Mouse (Mus musculus) cerebellum, adult 11-12 months (tissue): ENCODE data around the gene Oxsr1.
"Not testable (repeated sequence)": the region's sequence is repeated elsewhere in the genome, so short reads cannot be mapped to it uniquely, and the experiment has no call there.

ENCODE experiments used
- DNase-seq: peaks from one replicate; pipeline ENCODE4 v3.0.0; 2022

Gene Oxsr1

DNA sequence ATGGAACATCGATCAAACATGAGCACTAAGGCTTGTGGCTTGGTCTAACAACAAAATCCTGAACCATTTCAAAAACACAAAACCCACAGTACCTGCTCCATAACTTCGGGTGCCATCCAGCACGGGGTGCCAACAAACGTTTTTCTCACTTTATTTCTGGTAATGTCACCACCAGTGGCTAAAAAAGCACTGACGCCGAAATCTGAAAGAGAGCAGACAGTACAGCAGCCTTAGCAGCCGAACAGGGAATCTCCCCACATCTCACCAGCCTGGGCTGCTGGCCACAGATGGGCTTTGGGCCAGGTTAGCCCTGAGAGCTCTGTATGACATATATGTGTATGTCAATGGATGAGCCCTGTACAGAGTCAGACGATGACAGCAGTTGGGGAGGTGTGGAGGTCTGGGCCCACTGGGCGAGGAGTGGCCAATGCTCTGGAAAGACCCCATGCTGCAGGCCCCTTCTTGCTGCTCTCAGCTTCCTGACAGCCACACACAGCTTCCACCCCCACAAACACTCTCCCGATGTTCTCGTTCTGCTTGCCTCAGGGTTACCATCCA lies 53.6 kb downstream of the Oxsr1 start:
- no peak for DNase-seq

DNA sequence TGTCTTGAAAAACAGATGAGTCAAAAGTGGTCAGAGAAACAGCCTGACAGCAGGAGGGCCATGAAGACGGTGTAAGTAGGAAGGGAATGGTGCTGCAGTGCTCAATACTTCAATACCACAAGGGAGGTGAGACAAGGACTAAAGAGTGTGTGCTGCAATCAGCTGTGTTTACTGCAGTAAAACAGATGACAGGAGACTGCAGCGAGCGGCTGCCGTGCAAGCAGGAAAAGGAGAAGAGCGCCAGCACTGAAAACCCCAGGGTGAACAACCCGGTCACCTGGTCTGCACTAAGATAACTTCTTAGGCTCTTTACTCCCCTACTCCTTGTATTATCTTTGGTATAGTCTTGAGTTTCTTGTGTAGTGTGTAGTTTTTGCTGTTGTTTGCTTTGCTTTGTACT lies 54.1 kb downstream of the Oxsr1 start:
- DNase-seq, result no peak

DNA sequence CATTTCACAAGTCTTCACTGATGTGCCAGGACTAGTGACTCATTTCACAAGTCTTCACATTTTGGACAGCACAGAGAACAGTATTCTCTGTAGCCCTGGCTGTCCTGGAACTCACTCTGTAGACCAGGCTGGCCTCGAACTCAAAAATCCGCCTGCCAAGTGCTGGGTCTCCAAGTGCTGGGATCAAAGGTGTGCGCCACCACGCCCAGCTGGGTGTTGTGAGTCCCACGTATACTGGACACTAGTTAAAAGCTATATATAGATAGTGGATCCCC lies 56.2 kb downstream of the Oxsr1 start:
- not testable (repeated sequence) for DNase-seq

DNA sequence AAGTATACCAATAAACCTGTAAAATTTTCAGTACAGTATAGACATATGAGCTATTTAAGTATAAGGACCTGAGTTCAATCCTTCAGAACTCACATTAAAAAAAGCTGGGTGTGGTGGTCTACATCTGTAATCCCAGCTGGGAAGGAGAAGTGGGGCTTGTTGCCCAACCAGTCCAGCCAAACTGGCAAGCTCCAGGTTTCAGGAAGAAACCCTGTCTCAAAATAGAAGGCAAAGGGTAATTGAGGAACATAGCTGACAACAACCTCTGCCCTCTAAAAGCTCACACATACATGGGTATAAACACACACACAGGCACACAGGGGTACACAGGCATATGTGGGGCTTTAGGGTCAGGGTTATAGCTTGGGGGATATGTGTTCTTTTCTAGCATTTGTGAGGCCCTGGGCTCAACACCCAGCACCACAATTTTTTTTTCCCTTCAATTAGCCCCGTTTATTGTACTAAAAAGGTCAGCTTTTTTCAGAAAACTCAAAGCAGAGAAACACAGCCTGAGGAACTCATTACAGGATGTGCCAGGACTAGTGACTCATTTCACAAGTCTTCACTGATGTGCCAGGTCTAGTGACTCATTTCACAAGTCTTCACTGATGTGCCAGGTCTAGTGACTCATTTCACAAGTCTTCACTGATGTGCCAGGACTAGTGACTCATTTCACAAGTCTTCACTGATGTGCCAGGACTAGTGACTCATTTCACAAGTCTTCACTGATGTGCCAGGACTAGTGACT lies 56.7 kb downstream of the Oxsr1 start:
- DNase-seq, result not testable (repeated sequence)

DNA sequence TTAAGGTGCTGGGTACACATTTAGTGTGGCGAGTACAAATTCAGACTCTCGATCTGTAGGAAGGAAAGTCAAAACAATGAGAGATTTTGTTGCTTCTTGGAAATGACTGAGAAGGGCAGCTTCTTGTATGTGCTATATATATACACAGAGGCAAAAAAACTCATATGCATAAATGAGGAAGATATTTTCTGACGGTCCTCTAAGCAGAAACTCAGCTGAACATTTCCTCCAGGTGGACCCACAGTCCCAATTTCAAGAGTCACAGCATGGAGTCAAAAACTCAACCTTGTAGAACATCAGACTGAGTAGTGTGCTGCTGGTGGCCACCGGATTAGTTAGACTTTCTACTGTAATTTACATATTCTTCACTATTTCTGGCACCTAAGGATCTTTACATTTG lies 59.2 kb downstream of the Oxsr1 start:
- DNase-seq, result no peak

DNA sequence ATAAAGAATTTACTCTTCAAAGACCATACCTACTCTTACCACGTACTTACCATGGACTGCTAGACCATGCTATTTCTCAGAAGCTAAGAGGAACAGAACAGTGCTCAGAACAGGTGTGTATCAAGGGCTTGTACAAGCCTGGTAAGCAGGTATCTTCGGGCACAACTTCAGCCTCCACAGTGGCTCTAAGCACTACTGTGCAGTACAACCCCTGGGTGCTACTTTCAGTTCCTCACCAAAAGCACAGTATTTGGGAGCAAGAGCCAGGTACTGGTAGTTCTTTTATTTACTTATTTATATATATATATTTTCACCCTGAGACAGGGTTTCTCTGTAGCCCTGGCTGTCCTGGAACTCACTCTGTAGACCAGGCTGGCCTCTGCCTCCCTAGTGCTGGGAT lies 61.4 kb downstream of the Oxsr1 start:
- DNase-seq, result no peak

DNA sequence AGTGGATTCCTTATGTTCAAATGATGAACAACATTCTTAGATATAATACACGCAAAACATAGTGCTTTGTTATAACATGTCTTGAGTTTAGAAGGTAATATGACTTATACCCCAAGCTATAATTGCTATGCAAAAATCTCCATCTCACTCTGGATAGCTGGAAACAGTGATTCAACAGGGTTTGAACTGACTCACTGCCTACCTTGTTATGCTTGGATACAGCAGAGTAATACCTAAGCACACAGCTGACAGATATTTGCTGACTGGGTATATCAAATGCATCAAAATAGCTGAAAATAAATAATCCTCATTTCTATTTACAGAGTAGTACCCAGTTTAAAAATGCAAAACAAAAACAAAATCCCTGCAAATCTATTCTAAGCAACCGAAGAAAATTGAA lies 63.4 kb downstream of the Oxsr1 start:
- no peak for DNase-seq

DNA sequence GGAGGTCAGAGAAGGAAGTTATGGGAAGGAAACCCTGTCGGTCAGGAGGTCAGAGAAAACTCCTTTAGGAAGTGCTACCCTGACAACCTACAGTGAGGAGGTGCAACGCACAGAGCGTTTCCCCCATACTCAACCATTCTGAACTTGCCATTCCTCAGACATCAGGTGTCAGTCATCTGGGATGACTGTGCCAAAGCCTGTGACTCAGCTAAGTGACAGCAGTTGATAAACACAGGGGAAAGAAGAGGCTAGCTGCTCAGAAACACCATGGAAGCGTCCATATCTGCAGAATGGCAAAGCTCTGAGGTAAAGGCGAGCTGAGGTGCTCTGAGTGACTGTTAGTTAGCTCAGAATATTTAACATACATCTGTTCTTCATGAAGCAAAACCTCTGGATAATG lies 64.1 kb downstream of the Oxsr1 start:
- no peak for DNase-seq

DNA sequence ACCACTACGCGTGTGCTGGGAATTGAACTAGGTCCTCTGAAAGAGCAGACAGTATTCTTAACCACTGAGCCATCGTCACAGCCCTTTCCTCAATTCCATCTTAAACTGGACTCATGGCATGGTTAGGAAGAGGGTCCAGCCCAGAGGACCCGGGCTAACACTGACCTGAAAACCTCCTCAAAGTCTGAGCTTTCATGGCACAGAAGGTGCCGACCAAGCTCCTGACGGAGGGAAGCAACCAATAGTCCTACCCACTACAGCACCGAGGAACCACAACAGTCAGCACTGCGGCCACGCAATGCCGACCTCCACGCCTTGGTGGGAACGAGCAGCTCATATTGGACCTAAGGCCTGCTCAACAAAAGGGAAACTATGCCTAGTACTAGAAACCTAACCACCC lies 66.1 kb downstream of the Oxsr1 start:
- no peak for DNase-seq

DNA sequence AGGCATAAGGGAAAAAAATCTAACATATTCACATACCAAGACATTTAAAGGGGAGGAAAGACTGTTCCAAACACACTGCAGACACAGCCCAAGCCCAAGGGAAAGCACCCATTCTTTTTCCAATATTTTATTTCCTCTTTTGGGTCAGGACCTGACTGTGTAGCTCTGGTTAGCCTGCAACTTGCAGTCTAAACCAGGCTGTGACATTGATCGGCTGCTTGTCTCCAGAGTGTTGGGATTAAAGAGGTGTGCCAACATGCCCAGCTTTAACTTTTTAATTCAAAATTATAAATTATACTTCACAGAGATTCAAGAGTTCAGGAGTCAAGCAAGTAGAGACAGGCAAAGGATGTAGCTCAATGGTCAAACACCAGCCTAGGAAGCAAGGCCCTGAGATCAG lies 67.1 kb downstream of the Oxsr1 start:
- DNase-seq, result no peak

DNA sequence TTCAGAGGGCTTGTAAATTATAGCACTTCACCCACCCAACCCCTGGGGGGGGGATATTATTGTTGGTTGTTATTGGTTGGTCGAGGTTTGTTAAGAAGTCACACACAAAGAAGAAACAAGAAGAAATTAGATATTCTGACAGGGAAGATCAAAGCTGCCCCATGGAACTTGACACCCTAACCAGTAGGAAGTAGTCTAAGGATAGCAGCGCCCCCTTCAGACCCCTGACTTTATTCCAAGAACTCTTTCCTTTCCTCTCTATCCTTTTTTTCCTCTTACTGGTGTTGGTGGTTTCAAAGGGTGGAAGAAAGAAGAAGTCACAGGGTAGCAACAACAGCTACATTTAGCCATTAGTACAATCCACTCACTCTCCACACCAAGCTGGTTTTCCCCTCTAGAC lies 68.0 kb downstream of the Oxsr1 start:
- no peak for DNase-seq

DNA sequence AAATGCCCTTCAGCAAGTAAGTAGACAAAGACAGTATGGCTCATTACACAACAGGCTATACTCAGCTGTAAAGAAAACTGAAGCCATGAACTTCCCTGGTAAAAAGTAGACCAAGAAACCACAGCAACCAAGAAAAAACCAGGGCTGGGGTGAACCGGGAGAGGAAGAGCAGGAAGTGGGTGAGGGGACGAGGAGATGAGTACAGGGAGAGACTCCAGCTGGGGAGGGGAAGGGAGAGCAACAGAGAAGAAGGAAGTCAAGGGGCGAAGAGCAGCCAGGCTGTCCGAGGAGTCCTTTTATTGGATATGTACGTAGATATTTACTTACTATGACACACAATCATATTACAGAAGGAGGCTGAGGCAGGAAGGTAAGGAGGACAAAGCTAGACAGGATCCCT lies 74.2 kb downstream of the Oxsr1 start:
- DNase-seq, result no peak

DNA sequence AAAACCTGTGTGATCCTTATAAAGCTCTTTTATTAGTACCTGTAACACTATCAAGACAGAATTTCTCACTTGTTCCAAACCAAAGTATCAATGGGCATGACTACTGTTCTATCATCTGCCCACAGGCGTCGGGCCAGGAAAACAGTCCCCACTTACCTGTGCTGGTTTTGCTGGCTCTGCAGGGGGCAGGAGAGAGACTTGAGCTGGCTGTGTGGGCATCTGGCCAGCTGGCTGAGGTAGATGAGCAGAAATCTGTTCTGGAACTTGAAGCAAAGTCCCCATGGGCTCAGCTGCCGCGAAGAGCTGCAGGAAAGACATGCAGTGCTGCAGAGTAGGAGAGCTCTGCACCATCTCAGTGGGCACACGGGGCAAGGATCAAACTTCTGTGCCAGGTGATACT lies 75.4 kb downstream of the Oxsr1 start:
- DNase-seq, result peak; percentile 52

DNA sequence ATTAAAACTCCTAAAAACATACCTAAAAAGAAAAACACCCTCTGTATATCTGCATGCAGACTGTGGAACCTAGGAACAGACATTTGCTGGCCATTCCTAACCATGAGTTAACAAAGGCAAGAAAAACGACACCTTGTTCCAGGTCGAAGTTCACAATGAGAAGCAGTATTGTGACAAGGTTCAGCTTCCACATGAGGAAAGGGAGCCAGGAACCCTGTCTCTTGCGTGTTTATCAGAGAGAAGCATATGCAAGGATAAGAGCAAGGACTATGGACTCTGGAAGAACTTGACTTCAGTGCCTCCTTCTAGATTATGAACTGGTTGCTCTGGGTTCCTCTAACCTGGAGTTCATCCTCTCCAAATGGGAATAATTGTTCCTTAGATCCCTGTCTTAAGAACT lies 78.2 kb downstream of the Oxsr1 start:
- DNase-seq, result no peak

DNA sequence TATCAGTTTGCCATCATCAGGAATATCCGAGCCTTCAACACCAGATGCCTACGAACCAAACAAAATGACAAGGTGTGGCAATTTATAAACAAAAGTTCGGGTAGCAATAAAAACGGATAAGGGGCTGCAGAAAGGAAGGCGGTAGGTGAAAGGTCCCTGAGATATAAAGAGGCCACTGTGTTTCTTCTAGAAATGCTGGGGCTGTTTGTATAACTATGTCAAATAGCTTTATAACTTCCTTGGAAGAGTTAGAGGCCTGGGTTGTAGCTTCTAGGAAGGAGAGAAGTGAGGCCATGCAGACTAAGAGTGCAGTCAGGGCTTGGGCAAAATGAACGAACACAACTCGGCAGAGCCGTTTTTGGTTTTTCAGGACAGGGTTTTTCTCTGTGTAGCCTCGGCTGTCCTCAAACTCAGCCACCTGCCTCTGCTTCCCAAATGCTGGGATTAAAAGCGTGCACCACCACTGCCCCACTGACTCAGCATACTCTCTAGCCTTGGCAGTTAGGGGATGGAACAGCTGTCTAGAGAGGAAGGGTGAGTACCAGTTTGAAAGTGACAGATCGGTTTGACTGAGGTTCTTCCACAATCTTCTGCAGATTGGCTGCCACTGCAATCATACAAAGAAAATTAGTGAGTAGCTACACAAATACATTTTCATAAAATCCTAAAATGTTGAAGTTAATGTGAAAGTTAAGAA lies 80.9 kb downstream of the Oxsr1 start:
- no peak for DNase-seq

DNA sequence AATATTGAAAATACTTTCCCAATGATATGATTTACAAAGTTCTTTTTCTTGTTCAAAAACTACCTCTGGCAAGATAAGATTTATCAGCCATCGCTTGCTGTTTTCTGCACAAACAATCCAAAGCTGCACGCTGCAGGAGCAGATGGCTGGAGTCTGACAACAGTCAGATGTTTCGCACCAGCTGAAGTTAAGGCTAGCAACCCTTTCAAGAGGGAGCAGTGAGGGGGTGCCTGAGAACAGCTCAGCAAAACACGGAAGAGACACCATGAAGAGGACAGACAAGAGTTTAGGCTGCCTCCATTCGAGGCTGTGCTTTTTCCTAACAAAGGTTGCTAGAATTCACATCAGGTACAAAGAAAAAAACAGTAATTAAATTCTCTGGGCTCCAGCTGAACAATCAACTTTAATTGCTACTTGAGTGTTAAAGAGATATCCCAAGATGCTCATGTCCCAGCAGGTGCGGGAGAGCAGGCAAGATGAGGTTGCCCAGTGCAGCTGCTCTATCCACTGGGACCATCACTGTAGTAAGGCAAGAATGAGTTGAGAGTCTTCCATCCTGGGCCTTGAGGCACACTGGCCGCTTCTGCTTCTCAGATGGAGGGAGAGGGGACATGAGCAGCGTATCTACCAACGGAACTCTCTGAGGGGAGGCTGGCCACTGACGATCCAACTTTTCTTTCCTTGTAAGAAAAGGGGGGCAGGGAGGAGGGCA lies 81.8 kb downstream of the Oxsr1 start:
- no peak for DNase-seq

DNA sequence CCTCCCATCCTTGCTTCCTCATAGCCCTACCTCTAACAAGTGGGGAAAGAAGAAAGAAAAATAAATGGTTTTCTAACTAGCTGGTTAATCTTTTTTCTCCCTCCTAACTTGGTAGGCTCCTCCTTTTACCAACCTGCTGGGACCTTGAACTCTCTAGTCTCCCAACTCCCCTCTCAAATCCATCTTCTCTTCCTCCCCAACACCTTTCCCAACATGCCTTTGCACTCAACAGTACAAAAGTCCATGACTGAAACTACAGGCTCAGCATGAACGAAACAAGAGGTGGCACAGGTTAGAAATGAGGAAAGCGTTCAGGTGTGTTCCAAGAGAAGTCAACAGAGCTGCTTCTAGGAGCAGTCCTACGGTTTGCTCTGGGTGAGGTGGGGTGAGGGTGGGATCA lies 83.0 kb downstream of the Oxsr1 start:
- no peak for DNase-seq

DNA sequence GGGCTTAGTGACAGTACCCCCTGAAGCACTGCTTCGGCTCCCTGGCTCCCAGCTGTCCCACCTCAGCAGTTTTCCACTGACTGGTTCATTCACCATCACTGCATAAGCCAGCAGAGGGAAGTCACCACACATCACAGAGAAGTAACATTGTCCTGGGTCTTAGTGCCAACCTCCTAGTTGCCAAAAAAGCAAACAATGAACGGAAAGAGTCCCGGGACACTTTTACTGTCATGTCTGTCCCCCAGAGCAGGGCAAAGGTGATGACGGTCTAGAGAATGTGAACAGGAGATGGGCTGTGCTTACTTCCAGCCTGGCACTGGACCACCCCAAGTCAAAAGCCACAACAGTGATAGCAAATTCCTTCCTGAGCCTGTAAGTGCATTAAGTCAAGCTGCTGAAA lies 83.4 kb downstream of the Oxsr1 start:
- DNase-seq, result no peak

DNA sequence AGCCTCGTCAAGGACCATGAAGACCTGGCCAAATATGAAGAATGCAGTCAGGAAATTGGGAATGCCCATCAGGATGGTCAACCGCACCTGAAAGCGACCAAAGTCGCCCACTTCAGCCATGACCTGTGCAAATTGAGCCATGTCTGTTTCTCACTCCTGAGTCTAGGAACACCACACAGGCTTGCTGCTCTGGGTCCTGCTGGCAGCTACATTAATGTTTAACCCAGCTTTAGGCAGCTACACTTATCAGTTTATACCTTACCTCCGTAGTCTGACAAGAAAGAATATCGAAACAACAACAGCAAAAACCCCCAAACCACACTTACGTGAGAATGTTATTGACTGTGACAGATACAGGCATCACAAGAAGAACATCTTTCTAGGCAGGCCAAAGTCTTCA lies 90.7 kb downstream of the Oxsr1 start:
- no peak for DNase-seq

DNA sequence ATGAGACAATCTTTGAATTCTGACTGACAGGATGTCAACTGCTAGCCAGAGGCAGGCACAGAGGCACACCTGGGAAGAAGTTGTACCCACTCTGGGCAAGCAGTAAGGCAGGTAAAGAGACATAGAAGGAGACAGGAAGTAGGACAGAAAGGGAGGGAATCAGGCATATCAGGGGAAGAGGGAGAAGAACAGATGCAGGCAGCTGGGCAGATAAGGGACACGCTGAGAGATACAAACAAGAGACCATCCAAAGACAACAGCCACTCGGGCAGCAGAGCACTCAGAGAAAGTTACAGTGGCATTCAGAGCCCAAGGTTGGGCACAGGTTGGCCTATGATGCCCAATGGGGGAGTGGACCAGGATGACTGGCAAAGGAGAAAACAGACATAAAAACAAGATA lies 91.4 kb downstream of the Oxsr1 start:
- DNase-seq, result no peak

DNA sequence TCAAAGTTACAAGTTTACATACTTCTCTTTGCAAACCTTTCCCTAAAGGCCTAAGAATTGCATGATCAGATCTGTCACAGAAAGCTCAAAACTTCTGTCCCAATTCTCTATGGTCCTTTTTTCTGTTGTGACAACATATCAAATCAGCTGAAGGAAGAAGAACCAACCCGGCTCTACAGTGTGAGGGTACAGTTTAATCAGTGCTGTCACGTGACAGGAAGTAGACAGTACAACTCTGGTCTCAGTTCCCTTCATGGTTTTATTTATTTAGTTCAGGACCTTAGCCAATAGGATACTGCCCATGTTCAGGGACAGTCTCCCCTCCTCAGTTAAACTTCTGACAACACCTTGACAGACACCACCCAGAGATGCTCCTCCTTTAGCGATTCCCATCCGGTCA lies 102.0 kb downstream of the Oxsr1 start:
- no peak for DNase-seq

DNA sequence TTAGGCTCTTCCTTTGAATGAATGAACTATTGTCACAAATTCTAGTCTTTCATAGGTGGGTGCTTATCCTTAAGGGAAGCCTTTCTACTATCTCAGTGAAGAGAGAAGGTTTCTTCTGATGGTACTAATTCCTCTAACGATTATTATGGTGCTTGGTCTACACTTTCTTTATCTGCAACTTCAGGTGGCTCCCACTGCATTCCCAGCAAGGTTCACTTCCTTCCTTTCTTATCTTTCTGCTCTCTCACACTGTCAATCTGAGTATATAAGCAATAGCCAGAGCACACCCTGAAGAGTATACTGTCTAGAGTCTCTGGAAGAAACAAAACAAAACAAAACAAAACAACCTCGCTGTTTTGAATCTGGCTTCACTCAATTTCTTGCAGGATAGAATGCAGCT lies 102.6 kb downstream of the Oxsr1 start:
- no peak for DNase-seq

DNA sequence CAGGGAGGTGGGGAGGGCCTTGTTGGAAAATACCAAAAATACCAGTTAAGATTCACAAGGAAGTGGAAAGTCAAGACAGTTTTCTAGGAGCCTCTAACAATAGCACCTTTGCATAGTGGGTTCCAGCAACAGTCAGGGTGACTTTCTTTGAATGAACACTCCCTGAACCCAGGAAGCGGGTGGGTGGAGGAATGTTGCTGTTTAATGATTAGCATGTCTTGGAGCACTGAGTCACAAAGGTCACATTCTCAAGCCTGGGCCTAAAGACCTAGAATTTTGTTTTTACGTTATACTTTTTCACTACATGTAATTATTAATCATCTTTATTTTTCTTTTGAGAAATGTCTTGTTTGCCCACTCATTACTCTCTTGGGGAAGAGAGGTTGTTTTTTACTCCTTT lies 106.9 kb downstream of the Oxsr1 start:
- DNase-seq, result not testable (repeated sequence)

DNA sequence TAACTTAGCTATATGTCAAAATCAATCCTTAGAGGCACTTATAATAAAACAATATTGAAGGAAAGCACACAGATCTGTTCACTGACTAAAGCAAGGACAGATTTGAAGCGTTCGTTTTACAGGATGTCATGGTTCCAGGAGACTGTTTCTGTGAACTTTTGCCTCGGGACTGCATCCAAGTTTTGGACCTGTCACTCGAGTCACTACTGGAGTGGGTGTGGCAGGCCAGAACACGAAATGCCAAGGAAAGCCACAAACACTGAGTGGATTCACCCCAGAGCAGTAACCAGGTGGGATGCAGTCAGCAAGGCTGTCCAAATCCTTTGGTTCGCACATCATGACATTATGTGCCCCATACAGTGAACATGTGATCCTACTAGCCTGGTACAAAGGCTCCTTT lies 107.6 kb downstream of the Oxsr1 start:
- no peak for DNase-seq
